Mouse (Mus musculus) monocyte, adult 2 months (primary cell): Measurements from ENCODE around the gene Sec63.

Source experiments
- DNase-seq, 2 experiments: peaks; one replicate each; pipeline ENCODE4 v3.0.0; 2022; ENCODE audit warnings: low spot score in 2 of 2, low read depth in 1 of 2

Sec63 gene

GRCm38 (mm10) chr10:42827155-42827554, 65.9 kb downstream of the Sec63 start:
- DNase-seq, result no peak

DNA sequence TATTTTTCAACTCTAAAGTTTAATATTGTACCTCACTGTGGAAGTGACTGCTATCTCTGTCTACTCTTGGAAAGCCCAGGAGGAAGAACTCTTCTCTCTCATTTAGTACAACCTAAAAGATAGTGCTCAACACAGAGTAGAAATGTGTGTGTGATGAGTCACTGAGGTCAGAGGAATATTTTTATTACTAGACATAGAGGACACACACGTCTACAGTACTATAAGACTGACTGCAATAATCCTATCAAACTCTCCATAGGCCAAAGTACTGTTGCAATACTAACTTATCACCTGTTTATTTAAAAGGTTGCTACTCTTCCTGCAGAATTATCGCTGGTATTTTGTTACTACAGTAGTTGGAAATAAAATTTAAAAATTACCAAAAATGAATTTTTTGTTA, 68.7 kb downstream of the Sec63 start:
- DNase-seq, result no peak

DNA sequence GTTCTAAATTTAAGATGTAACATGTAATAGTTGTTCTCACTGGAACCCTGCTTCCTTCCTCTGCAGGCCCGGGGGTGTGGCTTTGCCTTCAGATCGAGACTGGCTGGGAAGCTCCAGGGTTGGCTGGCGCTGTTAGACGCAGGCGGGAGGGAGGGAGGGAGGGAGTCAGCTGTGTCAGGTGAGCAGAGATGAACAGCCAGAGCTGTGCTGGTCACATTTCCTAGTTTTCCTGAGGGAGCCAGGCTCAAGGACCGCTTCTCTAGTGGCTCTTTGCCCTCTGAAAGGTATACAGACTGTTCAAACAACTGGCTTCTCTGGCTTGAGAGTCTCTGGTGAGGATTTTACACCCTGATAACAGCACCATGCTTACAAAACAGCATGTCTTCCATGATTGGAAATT, 69.1 kb downstream of the Sec63 start:
- DNase-seq, result no peak

- DNase-seq, result no peak
These were observed 71.4 kb downstream of the Sec63 start for GRCm38 (mm10) chr10:42832677-42833076.

- DNase-seq, result no peak
These were observed 72.8 kb downstream of the Sec63 start for GRCm38 (mm10) chr10:42833871-42834727.

GRCm38 (mm10) chr10:42838106-42838505, 76.8 kb downstream of the Sec63 start:
- no peak for DNase-seq

- no peak for DNase-seq
These were observed 77.4 kb downstream of the Sec63 start for GRCm38 (mm10) chr10:42838736-42839135.

GRCm38 (mm10) chr10:42840036-42840435, 78.7 kb downstream of the Sec63 start:
- DNase-seq, result no peak

DNA sequence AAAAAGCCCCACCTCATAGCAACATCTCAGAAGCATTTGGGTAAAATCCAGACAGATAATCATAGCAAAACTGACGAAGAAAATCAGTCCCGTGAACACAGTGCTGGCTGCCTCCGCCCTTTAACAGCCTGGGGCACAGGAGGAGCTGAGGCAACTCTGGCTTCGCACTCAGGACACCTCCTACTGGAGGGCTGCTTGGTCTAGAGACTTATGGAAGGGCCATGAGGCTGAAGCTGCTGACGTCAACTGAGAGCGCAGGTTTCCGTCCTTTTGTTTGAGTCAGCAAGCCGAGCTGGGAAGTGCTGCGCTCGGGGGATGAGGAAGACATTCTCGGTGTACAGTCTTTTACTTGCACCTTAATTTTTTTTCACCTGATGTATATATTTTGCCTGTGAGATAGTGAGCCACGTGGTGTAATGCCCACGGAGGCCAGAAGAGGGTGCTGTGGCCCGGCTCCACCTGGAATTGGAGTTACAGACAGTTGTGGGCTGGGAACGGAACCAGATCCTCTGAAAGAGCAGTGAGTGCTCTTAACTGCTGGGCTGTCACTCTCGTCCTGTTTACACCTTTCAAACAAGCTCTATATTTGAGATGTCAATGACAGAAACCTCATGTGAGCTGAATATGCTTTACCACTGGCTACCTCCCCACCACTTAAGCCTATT, 80.4 kb downstream of the Sec63 start:
- no peak for DNase-seq

- peak in 1 of 2 experiments; percentile 50 for DNase-seq
These were observed 81.1 kb downstream of the Sec63 start for GRCm38 (mm10) chr10:42842358-42842757.

GRCm38 (mm10) chr10:42843416-42843815, 82.1 kb downstream of the Sec63 start:
- no peak for DNase-seq

DNA sequence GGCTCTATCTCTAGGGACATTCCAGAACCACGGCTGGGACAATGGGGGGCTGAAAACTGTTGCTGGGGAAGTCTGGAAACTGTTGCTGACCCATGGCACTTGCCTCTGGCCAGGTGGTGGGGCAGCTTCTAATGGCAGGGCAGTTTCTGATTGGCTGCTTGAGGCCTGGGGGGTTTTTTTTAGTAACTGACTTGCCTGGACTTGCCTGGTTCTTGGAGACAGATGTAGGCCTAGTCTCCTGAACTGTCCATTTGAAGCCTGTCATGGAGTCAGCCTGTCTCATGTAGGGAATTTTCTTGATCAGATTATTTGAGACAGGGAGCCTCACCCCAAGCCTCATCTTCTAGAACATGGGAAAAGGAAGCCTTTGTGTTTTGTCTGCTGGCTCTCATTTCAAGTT, 84.2 kb downstream of the Sec63 start:
- no peak for DNase-seq

DNA sequence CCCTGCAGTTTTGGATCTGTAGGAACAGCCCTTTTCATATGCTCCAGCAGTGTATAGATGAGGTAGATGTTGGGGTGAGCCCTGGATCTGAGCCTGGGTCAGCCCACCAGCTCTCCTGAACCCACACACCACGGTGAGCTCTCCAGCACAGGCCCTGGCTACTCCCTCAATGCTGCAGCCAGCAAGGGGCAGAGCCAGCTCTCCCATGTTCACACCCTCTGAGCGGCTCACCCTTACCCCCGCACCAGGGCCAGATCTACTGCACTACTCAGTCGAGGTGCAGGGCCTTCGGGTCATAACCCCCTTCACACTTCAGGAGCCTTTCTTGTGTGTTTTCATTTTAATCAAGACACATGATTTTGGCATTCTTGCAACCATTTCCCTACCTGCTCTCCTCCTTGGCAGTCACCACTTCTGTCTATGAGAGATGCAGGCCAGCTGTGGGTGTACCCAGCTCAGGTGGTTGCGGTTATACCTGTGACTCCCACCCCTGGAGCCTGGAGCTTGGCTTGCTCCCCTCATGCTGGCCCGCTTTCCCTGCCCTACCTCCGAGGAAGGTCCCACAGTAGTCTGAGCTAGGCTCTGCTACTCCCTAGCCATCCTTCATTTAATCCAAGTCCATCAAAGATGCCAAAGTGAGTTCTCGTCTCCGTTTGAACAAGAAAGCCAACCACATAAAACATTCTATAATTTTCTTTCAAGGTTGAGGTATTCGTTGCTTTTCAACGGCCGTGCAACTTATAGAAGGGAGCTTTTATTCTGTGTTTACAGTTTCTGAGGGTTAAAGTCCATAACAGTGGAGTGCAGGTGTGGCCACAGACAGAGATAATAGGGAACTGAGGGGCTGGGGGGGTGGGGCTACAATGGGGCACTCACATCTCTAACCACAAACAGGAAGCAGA, 87.1 kb downstream of the Sec63 start:
- DNase-seq, result no peak

- no peak for DNase-seq
These were observed 87.7 kb downstream of the Sec63 start for GRCm38 (mm10) chr10:42849081-42849400.

DNA sequence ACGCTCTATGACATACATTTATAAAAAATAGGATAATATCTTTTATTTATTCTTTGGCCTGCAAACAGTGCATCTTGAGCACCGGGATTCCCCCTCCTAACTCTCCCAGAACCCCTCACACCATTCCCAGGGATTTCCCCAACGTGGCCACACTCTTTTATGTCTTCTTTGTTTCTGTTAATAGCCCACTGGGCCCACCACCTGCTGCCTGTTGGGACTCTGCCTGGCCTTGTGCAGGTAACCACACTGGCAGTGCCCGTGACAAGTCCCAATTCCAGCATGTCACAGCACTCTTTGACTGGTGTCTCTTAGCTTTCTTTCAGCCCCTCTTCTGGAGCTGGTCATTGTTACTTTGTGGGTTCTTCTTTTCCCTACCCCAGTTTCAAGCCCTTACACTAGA, 93.5 kb downstream of the Sec63 start:
- DNase-seq, result no peak

- no peak for DNase-seq
These were observed 94.0 kb downstream of the Sec63 start for GRCm38 (mm10) chr10:42855250-42855649.

- DNase-seq, result no peak
These were observed 95.3 kb downstream of the Sec63 start for GRCm38 (mm10) chr10:42856574-42856973.

DNA sequence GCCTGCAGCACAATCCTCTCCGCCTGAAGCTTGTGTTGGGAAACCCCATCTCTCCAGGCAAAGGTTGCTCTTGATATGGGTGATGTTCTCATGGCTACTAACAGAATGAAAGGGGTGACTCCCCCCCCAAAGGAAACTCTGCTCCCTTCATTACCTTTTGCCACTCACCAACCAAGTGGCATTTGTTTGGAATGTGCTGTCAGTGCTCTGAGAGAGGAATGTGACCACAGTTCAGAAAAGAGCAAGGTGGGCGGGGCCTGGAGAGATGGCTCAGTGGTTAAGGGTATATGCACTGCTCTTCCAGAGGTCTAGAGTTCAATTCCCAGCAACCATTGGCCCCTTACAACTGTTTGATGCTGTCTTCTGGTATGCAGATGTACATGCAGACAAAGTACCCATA, 95.7 kb downstream of the Sec63 start:
- no peak for DNase-seq

DNA sequence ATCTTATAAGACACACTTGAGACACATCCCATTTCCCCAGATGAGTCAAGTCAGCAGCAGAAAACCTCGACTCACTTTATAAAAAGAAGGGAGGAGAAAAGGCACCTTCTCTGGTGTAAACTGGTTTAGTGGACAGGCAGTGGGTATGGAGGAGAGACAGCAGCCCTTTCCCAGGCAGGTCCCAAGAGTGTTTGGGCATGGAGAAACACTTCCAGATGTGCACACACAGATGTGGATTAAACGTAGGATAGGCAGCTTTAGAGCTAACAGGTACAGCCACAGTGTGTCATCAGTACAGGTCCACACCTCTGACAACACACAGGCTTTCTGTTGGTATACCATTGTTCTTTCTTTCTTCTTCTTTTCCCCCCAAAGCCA, 98.5 kb downstream of the Sec63 start:
- no peak for DNase-seq

DNA sequence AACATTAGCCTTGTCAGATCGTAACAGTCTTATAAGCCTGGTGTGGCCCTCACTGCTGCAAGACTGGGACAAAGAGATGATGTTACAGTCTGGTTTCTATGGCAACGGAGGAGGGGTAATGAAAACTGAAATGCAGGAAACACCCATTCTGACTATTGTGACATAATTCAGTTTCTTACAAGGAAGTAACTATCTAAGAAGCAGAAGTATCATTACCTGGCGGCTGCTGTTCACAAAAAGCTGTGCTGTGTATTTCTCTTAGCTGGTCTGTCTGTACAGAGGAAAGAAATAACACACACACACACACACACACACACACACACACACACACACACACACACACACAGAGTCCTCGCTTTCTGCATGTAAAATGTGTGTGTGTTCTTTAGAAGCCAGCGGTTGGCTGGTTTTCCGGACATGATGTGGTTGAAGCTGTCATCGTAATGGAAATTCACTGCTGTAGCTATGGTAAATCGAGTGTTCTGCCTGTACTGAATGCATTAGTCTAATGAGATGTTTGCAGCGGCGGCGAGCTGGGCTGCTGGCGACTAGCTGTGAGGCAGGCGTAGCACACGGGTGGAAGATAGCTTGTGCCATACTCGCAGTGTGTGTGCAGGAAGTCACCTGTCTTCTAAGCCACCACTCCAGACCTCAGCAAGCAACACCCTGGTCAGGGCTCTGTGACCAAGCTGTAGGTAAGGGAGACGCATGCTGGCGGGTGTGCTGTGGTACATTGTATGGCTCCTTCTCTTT, 99.0 kb downstream of the Sec63 start, which contains the start of gene Scml4:
Gene Scml4 (plus strand): TSS at position 212 of the 753 bp plus-strand sequence.
- peak; percentile 50 to 71 for DNase-seq

- no peak for DNase-seq
These were observed 100.2 kb downstream of the Sec63 start for GRCm38 (mm10) chr10:42861446-42861845.
